Mouse (Mus musculus) megakaryocyte-erythroid progenitor cell, adult 5-6 weeks (primary cell): ENCODE measurements around the gene Ccsap. TPM values are rescaled to one million over a fixed set of nuclear protein-coding genes. Genes with fewer than 3 reads are reported as not detected.
A peak's percentile ranks its signal among the peaks of the same experiment; 100 is the strongest.

Experiments used
- ATAC-seq: replicated peaks from 2 replicates; pipeline ENCODE4 v1.8.0; 2016; ENCODE audit warnings: mild to moderate bottlenecking, inconsistent platforms; ENCODE audit not compliant: severe bottlenecking, poor library complexity, low FRiP score, low TSS enrichment
- total RNA-seq, 2 experiments: library from RNA; stranded (forward) in 1 of 2; stranded (reverse) in 1 of 2; fragments of 200-1000, 215-1000 nt in 1 of 2; fragments of >200 nt in 1 of 2; fragmentation: Nextera tagmentation in 1 of 2; gene quantifications; 2 replicates each; pipeline ENCODE4 v1.2.3; 2014 to 2017

The Ccsap gene
- total RNA-seq, 2 experiments from 2014 or later, result 11.2 to 11.6 TPM

DNA sequence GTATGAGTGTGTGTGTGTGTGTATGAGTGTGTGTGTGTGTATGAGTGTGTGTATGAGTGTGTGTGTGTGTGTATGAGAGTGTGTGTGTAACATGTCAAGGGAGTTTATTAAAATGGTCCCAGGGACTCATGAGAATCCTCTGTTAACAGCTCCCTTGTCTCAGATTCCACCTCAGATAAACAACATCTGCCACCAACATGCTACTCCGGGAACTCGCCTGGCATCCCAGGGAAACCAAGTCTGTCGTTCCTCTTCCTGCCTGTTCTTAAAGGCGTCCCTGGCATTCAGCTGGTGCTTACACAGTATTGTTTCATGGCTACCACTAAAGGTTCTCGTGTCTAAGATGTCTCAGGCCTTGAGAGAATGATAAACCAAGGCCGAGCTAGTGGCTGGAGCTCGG, 15.7 kb downstream of the Ccsap start:
- no peak for ATAC-seq

- no peak for ATAC-seq
These were observed 17.9 kb downstream of the Ccsap start for GRCm38 (mm10) chr8:123842086-123842485.

GRCm38 (mm10) chr8:123840578-123841345, 19.2 kb downstream of the Ccsap start:
- no peak for ATAC-seq

DNA sequence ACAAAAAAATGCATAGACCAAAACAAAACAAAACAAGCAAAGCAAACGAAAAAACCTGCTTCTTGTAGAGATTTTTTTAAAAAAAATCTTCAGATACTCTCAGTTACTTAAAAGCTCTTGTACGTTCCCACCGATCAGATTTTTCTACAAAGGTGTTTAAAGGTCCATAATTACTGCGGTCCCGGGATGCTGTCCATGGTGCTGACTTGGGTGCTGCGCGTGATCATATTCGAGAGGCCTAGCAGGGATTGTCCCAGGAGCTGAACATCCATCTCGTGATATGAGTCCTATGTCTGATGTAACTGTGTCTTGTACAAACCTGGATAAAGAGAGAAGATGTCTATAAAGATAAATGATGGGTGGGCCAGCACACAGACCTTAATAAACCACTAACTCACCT, 21.5 kb downstream of the Ccsap start:
- no peak for ATAC-seq

GRCm38 (mm10) chr8:123836354-123836753, 23.7 kb downstream of the Ccsap start:
- ATAC-seq, result no peak

DNA sequence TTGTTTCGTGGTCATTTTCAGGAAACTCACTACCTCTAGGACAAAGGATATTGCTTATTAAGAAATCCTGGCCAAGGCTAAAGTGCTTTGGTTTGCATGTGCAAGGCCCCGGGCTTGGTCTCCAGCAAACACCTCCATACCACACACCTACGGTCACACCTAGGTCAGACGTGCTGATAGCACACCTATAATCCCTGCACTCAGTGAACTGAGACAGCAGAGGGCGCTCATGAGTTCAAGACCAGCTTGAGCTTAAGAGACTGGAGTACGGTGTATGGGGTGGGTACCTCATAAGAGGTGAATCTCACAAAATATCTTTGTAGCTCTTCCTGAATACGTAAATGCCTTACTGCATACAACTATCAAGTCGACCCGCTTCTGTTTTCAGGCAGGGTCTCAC, 24.6 kb downstream of the Ccsap start:
- ATAC-seq, result peak; percentile 78

DNA sequence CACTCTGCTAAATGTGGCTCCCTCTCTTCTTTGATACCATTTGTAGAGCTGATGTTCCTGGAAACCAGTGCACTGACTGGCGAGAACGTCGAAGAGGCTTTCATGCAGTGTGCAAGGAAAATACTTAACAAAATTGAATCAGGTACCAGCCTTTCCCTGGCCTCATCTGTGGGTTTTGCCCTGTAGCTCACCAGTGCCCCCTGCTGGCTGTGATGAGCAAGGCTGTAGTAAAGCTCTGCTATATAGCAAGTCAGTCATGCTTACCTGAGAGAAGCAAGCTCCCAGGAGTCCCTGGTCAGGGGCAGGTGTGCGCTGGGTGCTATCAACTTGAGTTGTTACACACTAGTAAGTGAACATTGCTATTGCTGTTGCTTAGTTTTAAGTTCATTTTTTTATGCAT, 27.3 kb downstream of the Ccsap start:
- no peak for ATAC-seq

GRCm38 (mm10) chr8:123827523-123827922, 32.5 kb downstream of the Ccsap start:
- no peak for ATAC-seq

DNA sequence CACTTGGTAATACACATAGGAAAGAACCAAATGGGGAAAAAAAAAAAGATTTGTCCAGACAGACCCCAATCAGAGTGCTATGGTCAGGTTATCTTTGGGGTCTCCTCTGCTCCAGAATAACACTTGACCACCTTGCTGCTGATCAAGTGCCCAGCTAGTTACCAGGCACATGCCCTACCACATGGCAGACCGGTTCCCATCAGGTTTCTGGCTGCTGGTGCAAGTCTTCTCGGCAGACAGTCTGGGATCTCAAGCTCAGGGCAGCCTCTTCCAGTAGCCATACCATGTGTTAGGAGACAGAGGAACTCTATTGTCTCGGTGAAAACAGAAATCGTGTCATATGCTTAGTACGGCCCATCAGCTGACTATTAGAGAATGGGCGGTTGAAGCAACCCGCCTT, 33.3 kb downstream of the Ccsap start:
- ATAC-seq, result no peak

GRCm38 (mm10) chr8:123826001-123826400, 34.0 kb downstream of the Ccsap start:
- no peak; the same call in 1 of the 2 replicates for ATAC-seq

GRCm38 (mm10) chr8:123823532-123824123, 36.4 kb downstream of the Ccsap start:
- peak; percentile 72 for ATAC-seq

GRCm38 (mm10) chr8:123823111-123823510, 36.9 kb downstream of the Ccsap start:
- ATAC-seq, result no peak; the same call in 1 of the 2 replicates

- ATAC-seq, result no peak
These were observed 39.2 kb downstream of the Ccsap start for GRCm38 (mm10) chr8:123820780-123821179.

DNA sequence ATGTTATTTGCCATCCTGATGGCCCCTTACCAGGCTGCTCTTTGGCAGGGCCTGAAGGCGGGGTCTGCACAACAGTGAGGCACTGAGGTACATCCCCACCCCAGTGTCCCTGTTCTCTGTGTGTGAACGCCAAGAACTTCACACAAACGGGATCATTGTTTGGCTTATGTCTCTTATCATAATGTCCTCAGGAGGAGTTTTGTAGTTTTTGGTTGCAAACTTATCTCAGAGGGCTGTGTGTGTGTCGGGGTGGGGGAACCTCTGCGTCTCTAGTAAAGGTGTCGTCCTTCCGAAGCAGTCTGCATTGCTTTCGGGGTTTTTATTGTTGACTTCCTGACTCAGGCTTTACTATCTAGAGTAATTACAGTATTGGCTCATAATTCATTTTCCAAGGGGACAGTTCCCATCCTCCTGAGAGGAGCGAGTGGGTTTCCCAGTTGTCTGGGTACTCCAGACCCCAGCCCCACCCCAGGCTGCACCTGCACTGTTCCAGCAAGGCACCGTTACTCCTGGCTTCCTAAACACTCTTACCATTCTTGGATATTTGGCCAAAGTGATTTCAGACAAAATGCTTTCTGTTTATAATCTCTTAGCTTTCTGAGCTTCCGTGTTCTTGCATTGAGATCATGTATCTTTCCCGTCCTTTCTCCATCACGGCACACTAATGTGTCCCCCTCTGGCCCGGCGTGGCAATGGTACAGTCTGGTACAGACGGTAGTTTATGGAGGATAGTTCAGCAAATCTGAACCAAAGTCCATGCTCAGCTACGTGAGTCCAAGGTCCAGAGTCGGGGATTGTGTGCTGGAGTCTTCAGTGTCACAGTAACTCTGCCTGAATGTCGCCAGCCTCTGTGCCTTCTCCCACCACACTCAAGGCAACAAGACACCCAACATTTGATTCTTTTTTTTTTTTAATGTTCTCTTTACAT, 40.1 kb downstream of the Ccsap start:
- ATAC-seq, result peak; percentile 75

DNA sequence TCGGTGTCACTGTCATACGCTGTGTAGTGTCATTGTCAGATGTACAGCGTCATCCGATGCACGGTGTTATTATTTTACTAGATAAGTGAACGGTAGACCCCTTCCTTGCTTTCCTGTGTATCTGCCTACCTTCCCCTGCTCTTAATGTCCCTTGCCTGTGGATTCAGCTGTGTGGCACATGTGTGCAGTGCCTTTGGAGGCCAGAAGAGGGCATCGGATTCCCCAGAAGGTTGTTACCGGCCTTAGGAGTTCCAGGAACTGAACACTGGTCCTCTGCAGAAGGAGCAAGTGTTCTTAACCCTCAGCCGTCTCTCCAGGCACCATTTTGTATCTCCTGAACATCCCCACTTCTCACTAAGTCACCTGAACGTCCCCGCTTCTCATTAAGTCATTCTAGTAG, 42.3 kb downstream of the Ccsap start:
- ATAC-seq, result no peak

GRCm38 (mm10) chr8:123816939-123817338, 43.1 kb downstream of the Ccsap start:
- no peak for ATAC-seq

GRCm38 (mm10) chr8:123815325-123815724, 44.7 kb downstream of the Ccsap start:
- ATAC-seq, result no peak

DNA sequence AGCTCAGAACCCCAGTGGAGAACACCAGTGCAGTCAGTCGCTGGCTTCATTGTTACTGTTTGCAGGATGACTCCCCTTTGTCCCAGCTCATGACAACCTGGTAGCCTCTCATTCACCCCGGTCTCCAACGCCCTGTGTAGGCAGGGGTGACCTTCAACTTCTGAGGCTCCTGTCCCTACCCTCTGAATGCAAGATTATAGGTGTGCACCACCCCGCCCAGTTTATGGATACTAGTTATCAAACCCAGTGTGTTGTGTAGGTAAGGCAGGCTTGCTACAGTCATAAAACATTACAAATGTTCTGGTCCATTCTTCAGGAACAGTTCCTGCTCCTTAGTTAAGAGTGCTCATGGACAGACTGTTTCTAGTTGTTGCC, 46.1 kb downstream of the Ccsap start:
- ATAC-seq, result no peak

- ATAC-seq, result no peak
These were observed 46.7 kb downstream of the Ccsap start for GRCm38 (mm10) chr8:123813173-123813891.

GRCm38 (mm10) chr8:123812227-123812626, 47.8 kb downstream of the Ccsap start:
- no peak for ATAC-seq
